ENCODE assay signal across 27 mouse cellular contexts in genomic region chr12:75299865-75300264, GRCm38 (mm10). TPM values are rescaled to one million over a fixed set of nuclear protein-coding genes. Genes with fewer than 3 reads are reported as not detected.
DNase-seq lines count a peak whose midpoint lies in the region; ATAC-seq and TF ChIP-seq lines count a peak whose summit lies in the region.
"Had no signal": no experiment of that assay in that cellular context is flagged by ENCODE, and none has a peak within 500 bp of the region (broad histone marks: within the 10 kb centered on the region; RNA-seq: fewer than 3 reads in every experiment).

No protein-coding gene starts in this region.

- 20% methylated on average over 1 of the region's 1 CpGs for WGBS in heart, embryonic 12.5 days
- WGBS in liver, postnatal 0 days (ENCODE audit: insufficient replicate concordance): 25% methylated on average over 1 of the region's 1 CpGs

- 0 out of 2 replicates have a peak, but pooled peaks cover 2% of the 10 kb centered on the region for H3K4me1 ChIP-seq in heart, embryonic 12.5 days (replicated peaks)
- H3K4me1 ChIP-seq in liver, postnatal 0 days (ENCODE audit: insufficient read depth): no peaks in the 10 kb centered on the region
- H3K4me1 ChIP-seq: embryonic facial prominence, embryonic 13.5 days; embryonic facial prominence, embryonic 15.5 days; forebrain, embryonic 10.5 days; forebrain, embryonic 12.5 days had no signal

- no peak for TF ChIP-seq EP300 in liver, postnatal 0 days (IDR thresholded peaks at IDR 0.05; ENCODE audit: low read depth)

- no peak overlapping the region for H3K27ac ChIP-seq in heart, embryonic 12.5 days (ENCODE audit: poor library complexity, severe bottlenecking)
- no peak overlapping the region for H3K27ac ChIP-seq in liver, postnatal 0 days (ENCODE audit: low read depth)
- H3K27ac ChIP-seq: embryonic facial prominence, embryonic 13.5 days; embryonic facial prominence, embryonic 15.5 days; forebrain, embryonic 10.5 days; forebrain, embryonic 12.5 days had no signal

- peaks cover 80% of the 10 kb centered on the region for H3K27me3 ChIP-seq in heart, embryonic 12.5 days (replicated peaks)
- no peaks in the 10 kb centered on the region for H3K27me3 ChIP-seq in liver, postnatal 0 days (ENCODE audit: insufficient read depth, low read length)
- H3K27me3 ChIP-seq: CH12.LX; embryonic facial prominence, embryonic 13.5 days; embryonic facial prominence, embryonic 15.5 days; forebrain, embryonic 12.5 days had no signal

- no peak for TF ChIP-seq CTCF in liver, postnatal 0 days (IDR thresholded peaks at IDR 0.05; ENCODE audit: low read depth)

- H3K4me2 ChIP-seq in heart, embryonic 12.5 days: no peak overlapping the region
- no peak overlapping the region for H3K4me2 ChIP-seq in liver, postnatal 0 days (ENCODE audit: low read depth, low read length)
- H3K4me2 ChIP-seq: embryonic facial prominence, embryonic 13.5 days; embryonic facial prominence, embryonic 15.5 days; forebrain, embryonic 12.5 days had no signal

- peak; percentile 9 for DNase-seq in heart, adult 11 months
- no peak for DNase-seq in liver, postnatal 0 days
- DNase-seq in thymus, postnatal 14 days: no peak
- DNase-seq: adrenal gland, adult 8-10 months; adrenal gland, postnatal 14 days; adrenal gland, postnatal 36 days; B cell, adult 2 months; cerebellum, adult 11-12 months; cerebellum, adult 2 months; cerebellum, adult 9-10 months; cerebellum, postnatal 10 days; cerebellum, postnatal 25 days; embryo, embryonic 11 days had no signal

- H3K4me3 ChIP-seq in heart, embryonic 12.5 days: no peak overlapping the region
- H3K4me3 ChIP-seq in liver, postnatal 0 days (ENCODE audit: low read depth, low read length): no peak overlapping the region
- H3K4me3 ChIP-seq: embryonic facial prominence, embryonic 13.5 days; embryonic facial prominence, embryonic 15.5 days; erythroblast, embryonic 14.5 days; forebrain, embryonic 10.5 days; forebrain, embryonic 12.5 days had no signal

- H3K9ac ChIP-seq in heart, embryonic 12.5 days: no peak overlapping the region
- no peak overlapping the region for H3K9ac ChIP-seq in liver, postnatal 0 days (replicated peaks)
- H3K9ac ChIP-seq: embryonic facial prominence, embryonic 13.5 days; embryonic facial prominence, embryonic 15.5 days; forebrain, embryonic 12.5 days had no signal

- H3K9me3 ChIP-seq in heart, embryonic 12.5 days (replicated peaks): no peaks in the 10 kb centered on the region
- no peaks in the 10 kb centered on the region for H3K9me3 ChIP-seq in liver, postnatal 0 days (ENCODE audit: low read length)
- H3K9me3 ChIP-seq: embryonic facial prominence, embryonic 13.5 days; embryonic facial prominence, embryonic 15.5 days; forebrain, embryonic 10.5 days; forebrain, embryonic 12.5 days; G1E had no signal

- ATAC-seq in heart, embryonic 12.5 days (ENCODE audit: insufficient number of reproducible peaks, low FRiP score): no peak
- ATAC-seq in common myeloid progenitor, adult 5-6 weeks (replicated peaks; ENCODE audit: low read depth, poor library complexity, severe bottlenecking): 0 out of 2 replicates have a peak, but pooled peaks have one; percentile 15
- ATAC-seq in liver, postnatal 0 days: no peak
- ATAC-seq: activated CD4-positive, CD25-positive, alpha-beta regulatory T cell, adult 4 months; CD4-positive, CD25-positive, alpha-beta regulatory T cell, adult 4 months; forebrain, embryonic 14.5 days; forebrain, embryonic 16.5 days; Patski had no signal

- no peaks in the 10 kb centered on the region for H3K36me3 ChIP-seq in heart, embryonic 12.5 days
- no peaks in the 10 kb centered on the region for H3K36me3 ChIP-seq in liver, postnatal 0 days (replicated peaks; ENCODE audit: insufficient read depth, low read length)
- H3K36me3 ChIP-seq: embryonic facial prominence, embryonic 13.5 days; embryonic facial prominence, embryonic 15.5 days; forebrain, embryonic 10.5 days; forebrain, embryonic 12.5 days; G1E had no signal

RNA-seq across cellular contexts. Expression of gene Rhoj, which starts 8.3 kb away (rescaled TPM):
- polyA plus RNA-seq in heart, embryonic 12.5 days (2016; fragmentation: Nextera tagmentation; extraction: Ambion mirVana): 36.0 and 38.6 TPM in 2 replicates
- total RNA-seq in common myeloid progenitor, adult 5-6 weeks (2017): not detected in 2 replicates
- polyA plus RNA-seq in liver, postnatal 0 days (2015; fragmentation: Nextera tagmentation; extraction: Ambion mirVana): 6.8 and 7.2 TPM in 2 replicates
- total RNA-seq: CH12.LX had no signal
- polyA plus RNA-seq: activated CD4-positive, CD25-positive, alpha-beta regulatory T cell, adult 4 months; G1E had no signal
